Mouse (Mus musculus) small intestine, adult 2 months (tissue): ENCODE results near the gene Lnx1.

Experiments used
- CTCF ChIP-seq: fragments of 200-500 bp; IDR thresholded peaks from 2 replicates; pipeline ENCODE4 v1.5.1; 2012; ENCODE audit warnings: low read depth, mild to moderate bottlenecking, control low read depth, inconsistent platforms, low read length, moderate library complexity, mixed read lengths; ENCODE audit not compliant: insufficient replicate concordance, insufficient read length; ENCODE audit errors: extremely low read depth
- POLR2A ChIP-seq: fragments of 200-500 bp; IDR thresholded peaks from 2 replicates; pipeline ENCODE4 v1.6.1; 2012; ENCODE audit warnings: low read depth, mild to moderate bottlenecking, control low read depth, inconsistent platforms, low read length, moderate library complexity

DNA sequence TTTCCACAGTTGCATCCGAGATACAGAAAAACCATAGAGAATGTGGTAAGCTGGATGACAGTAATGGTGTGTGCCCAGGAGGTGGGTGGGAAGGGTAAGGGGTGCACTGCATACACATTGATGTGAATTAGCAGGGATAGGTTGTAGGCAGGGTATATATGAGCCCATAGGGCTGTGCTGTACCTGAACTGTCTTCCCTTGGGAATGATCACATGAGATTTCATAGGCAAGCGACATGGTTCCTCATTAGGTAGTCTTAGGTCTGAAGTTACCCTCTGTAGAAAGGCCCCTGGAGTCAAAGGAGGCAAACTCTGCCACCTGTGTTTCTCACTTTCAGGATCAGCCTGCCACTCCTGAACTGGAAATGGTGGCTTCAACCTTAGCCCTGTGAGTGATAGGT lies 9.3 kb upstream of the Lnx1 start:
- TF ChIP-seq CTCF (no peak), POLR2A (no peak)
